Mouse (Mus musculus) right cerebral cortex, adult 18-20 months (tissue): Measurements from ENCODE around the gene Ift46.

ENCODE experiments used
- DNase-seq: peaks from one replicate; pipeline ENCODE4 v3.0.0; 2022; ENCODE audit warnings: mixed read lengths

Gene Ift46

DNA sequence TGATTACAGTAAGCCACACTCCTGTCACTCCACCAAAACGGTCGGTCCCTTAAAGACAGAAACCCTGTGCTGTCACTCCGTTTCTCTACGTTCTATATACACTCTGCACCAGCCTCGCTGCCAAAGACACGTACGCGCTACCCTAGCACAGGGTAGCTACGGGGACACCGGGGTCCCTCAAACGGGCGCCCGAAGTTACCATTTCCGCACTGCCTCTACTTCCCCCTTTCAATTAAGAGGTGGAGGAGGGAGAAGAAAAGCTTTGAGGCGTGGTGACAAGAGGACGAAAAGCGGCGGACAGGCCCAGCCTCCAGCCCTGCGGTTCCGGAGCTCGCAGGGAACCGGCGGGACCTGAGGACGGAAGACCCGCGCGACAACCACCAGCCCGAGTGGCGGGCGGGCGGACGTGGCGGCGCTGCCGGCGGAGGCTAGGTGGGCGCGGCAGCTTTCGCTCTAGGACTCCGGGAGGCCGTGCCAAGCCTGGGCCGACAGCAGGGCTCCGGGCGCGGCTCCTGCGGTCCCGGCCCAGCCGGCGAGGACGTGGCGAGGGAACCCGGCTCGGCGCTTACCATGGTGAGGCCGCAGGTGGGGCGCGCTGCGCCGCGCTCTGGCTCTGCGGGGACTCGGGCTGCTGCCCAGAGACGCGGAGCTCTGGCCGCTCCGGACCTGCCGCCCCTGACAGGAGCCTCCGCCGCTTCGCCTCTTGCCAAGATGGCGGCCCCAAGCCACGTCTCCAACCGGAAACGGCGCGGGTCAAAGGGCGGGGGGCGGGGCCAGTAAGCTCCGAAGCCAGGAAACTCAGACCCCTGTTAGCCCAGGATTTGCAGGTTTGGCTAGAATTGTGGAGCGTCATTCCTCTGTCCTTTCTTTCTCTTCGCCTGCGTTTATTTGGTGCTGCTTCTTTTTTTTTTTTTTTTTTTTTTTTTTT, at the start of gene Ift46, which contains the start of gene Arcn1:
TSS of gene Ift46 (plus strand) at position 808 of the 928 bp plus-strand sequence.
TSS of gene Arcn1 (minus strand) at position 745 of the 928 bp plus-strand sequence.
- DNase-seq = peak; percentile 87

GRCm38 (mm10) chr9:44718937-44719631, 48.6 kb upstream of the Ift46 start:
- no peak for DNase-seq

DNA sequence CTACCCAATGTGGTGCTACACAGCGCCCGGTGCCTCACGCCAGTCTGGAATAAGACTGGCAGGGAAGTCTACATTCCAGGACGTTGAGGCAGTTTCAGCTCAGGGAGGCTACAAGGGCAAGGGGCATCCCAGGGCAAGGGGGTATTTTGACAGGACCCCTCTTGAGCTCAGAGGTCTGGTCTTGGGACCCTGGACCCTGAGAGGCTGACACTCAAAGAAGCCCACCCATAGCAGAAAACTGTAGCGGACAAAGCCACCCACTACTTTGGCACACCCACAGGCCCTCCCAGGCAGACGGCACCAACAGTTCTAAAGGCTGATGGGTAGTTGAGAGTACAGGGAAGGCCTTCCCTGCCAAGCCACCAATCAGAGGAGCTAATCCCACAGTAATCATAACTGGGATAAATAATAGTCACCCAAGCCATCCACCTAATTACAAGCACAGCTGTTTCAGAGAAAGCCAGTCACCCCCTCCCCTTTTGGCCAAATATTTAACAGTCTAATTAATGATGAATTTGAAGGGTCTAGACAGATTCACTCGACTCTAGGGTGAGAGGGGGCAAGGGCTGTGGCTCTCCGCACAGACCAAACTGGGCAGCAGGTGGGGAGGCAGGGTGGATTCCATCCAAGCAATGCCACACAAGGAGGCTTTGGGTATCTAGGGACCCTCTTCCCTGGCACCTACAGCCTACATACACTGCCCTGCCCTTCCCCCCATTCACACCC, 47.9 kb upstream of the Ift46 start:
- DNase-seq = no peak

DNA sequence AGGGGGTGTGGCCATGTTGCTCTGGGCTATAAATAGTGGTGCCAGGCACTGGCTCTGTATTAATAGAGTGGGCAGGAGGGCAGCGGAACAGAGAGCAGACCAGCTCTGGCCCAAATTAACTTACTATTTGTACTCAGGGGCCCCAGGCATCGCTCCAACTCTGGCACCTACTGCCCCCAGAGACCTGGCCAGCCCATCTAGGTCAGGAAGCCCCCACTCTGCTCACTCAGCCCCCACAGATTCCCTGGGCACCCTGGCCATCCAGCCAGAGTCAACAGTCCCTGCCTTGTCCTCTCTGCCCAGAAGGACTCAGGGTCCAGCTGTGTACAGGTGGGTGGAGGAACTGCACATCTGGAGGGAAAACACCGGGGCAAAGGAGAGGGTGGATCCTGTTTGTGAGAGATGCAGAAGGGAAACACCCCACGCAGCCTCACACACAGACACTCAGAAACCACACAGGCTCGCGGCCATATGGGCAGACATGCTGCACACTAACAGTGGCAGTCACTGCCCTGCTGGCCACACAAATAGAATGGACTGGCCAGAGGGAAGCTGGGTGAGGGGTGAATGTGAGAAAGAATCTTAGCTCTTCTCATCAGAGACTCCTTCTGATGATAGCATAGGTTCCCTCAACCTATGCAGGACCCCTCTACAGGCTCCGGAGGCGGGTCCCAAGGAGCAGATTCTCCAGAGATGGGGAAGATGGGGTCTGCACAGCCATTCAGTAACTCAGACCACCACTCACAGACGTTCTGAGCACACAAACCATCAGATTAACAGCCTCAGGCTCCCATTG, 47.2 kb upstream of the Ift46 start:
- DNase-seq = peak; percentile 49

- peak; percentile 90 for DNase-seq
Measured at GRCm38 (mm10) chr9:44721154-44721876, 46.4 kb upstream of the Ift46 start.

DNA sequence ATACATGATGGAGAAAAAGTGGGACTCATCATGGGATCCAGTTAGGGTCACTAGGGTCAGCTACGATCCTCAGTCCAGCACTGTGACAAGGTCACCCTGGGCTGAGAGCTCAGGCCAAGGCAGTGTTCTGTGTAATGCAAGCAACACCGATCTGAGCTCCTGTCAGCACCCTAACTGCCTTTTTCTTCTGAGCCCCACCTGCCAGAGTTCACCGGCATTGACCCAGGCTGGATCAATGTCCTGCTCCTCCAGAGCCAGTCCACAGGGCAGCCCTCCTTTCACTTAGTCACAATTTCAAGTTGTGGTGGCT, 45.9 kb upstream of the Ift46 start:
- DNase-seq = no peak

DNA sequence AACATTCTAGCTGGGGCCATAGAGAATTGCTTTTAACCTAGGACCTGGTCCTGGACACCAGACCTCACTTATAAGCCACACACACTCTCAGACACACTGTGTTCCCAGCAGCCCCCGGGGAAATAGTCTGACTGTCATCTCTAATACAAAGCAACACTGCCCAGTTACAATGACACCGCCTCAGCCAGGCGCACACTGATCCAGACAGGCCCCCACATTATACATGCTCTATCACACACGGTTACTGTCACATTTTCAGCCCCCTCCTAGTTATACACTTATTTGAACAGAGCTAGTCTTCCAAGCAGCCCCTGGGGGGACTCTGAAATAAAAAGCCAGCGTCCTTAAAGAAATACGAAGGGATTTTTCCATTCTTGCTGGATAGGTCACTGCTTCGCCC, 45.1 kb upstream of the Ift46 start:
- DNase-seq = no peak

DNA sequence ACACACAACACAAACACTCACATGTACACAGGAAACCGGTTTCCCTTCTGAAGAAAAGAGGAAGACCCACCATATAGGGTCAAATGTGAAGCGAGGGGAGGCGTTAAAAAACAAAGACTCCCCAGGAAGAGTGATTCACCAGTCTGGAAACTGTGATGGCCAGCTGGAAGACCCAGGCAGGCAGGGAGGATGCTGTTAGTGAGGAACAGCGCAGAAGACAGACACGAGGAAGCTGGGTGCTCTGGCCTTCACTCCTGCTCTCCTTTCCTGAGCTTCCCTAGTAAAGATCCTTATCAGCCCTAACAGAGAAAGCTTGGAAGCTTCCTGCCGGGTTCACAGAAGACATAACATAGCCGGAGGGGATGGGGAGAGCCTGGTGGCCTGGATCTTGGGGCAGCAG, 44.7 kb upstream of the Ift46 start:
- DNase-seq = no peak

- no peak for DNase-seq
Measured at GRCm38 (mm10) chr9:44723521-44724041, 44.1 kb upstream of the Ift46 start.

DNA sequence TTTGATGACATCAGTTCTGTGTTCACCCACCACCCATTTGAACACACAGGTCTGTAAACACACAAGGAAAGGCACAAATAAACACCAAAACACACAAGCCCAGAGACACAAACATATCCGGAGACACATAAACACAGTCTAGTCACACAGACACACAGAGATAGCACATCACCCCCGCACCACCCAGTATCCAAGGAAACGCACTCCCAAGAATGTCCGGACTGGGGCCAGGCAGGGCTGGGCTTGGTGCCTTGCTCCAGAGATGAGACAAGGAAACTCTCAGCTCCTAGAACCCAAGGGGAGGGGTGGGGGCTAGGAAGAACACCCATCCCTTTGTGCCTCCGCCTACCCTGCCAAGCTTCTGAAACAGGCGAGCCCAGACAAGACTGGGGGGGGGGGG, 43.5 kb upstream of the Ift46 start:
- DNase-seq = peak; percentile 64

DNA sequence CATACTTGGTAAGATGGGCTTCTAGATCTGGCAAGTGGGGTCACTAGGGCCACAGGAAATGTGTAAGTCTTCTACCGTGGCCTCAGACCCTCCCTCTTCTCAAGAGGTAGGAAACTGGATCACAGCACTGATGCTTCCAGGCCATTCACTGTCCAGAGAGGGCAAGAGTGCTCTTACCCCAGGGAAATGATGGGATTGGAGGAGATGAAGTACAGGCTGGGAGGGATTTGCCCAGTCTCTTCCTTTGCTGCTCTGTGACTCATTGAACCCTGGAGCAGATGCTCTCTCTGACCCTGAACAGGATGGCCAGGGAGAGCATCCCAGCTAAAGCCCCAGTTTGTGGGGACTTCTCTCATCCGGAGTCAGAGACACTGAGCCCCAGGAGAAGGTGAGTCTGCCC, 43.0 kb upstream of the Ift46 start:
- DNase-seq = no peak

GRCm38 (mm10) chr9:44726431-44727146, 41.1 kb upstream of the Ift46 start:
- DNase-seq = no peak

GRCm38 (mm10) chr9:44727441-44727840, 40.3 kb upstream of the Ift46 start:
- DNase-seq = no peak

DNA sequence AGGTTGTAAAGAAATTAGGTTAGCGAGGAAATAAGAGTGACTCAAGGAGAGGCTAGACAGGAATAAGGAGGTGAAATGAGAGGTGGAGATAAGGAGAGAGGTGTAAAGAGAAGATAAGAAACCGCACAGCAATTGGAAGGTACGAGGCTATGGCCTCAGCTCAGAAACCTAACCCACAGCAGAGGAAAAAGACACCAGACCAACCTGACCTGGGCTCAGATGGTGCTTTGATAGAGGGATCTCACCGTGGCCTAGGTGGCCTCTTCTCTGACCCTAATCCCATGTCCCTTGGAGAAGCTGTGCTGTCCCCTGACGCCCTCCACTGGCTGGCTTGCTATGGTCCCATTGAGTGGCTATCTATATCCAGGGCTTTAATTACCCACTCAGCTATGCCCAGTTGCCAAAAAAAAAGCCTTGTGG, 35.6 kb upstream of the Ift46 start:
- DNase-seq = no peak

DNA sequence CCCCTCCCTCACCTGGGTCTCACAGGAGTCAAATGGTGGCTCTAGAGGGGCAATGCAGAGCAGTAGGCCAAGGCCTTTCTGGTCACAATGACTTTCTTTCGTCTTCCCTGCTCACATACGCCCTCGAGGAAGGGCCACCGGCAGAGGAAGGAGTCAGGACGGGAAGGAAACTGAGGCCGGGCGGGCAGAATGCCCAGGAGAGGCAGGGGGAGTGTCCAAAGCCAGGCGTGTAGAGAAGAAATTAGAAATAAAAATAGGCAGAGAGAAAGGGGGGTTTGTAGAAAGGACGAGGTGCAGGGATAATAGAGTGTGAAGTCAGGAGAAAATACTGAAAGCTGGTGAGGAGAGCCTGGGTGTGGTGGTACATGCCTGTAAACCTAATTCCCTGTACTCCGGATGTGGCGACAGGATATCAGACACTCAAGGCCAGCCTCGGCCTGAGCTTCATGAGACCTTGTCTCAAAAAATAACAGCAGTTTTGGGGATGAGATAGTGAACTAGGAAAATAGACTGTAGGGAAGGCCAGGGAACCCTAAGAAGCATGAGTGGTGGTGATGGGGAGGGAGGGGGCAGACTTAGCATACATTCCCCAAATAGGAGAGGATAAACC, 34.7 kb upstream of the Ift46 start:
- DNase-seq = no peak

DNA sequence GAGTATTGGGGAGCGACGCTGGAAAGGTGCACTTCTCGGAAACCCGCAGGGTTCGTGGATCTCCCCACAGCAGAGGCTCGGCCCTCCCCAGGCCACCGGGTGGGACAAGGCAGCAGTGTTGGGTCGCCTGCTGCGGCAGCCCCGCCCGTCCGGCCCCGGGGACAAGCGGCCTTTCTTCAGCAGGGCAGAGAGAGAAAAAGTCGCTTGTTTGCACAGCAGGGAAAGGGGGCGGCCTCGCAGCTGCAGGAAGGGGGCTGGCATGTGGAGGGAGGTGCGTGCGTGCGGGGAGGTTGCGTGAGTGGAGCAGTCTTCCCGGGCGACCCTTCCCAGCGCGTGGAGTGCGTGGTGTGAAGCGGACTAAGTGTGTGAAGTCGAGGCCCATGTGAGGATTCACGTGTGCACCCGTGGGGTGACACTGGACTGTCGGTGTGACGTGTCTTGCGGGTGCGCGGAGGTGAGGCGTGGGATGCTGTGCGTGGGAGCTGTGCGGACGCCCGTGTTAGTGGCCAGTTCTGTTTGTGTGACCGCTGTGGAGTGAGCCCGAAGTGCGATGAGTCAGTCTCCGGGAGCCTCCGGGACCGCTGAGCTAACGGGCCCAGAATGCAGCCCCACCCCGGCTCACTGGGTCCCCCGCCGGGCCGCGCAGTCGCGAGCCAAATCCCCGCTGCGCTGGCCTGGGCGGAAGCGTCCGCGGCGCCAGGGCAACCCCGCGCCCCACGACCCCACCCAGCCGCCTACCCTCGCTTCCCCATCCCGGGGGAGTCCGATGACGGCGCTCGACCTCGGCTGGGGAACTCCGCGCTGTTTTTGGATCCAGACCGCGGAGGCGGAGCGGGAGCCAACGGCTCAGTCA, 33.8 kb upstream of the Ift46 start:
- peak; percentile 73 for DNase-seq

DNA sequence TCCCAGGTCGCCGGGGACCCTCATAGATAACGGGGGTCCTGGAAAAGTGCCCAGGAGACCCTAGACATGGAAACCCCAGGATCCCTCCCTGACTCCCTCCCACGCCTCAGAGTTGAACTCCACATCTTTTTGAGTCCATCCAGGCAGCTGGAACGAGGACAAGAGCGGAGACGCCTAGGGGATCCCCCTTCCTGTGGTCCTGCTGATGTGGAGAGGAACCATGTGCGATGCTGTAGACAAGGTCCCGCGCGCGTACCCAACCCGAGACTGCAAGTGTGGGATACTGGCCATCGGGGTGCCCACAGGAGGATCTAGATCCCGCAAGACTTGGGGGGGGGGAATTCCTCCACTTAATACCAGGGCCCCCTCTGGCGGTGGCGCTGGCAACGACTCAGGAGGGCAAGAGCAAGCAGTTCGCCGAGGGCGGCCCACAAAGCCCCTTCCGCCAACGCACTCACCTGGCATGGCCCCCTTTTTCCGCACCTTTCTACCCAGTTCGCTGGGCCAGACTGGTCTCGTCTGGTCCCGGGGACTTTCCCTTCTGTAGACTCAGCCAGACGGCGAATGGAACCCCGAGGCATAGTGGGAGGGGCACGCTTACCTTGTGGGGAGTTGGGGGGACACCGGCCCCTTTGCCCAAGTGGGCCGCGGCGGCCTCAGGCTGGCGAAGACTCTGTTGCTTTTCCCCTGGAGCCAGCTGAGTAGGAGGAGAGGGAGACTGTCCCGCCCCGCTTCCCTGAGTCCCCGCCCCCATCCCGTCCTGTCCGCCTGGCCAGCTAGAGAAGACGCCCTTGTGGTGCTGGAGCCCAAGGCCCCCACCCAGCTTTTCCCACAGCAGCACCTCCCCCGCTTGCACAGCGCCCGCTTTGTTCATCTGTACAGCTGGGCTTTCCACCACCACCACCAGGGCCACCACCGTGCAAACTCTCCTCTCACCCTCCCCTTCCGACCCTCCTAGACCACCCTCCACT, 32.9 kb upstream of the Ift46 start, which contains the start of gene Phldb1:
TSS of gene Phldb1 (minus strand) at position 675 of the 971 bp plus-strand sequence.
- peak; percentile 77 for DNase-seq

- DNase-seq = no peak
Measured at GRCm38 (mm10) chr9:44735886-44736285, 31.8 kb upstream of the Ift46 start.
